Mouse (Mus musculus) mouse trophoblast stem cell (cell line): ENCODE data around the gene Apol11a.
"Not testable (repeated sequence)": the region's sequence is repeated elsewhere in the genome, so short reads cannot be mapped to it uniquely, and the experiment has no call there.

ENCODE experiments used
- in situ Hi-C, 2 experiments: fragments of 300-500 bp; cut with MseI, MboI; formaldehyde crosslinking; loops; 2 replicates in 1 of 2; 3 replicates in 1 of 2; pipeline ENCODE4 v1.15.1; 2025

Gene Apol11a

GRCm38 (mm10) chr15:77507966-77508365 is at the start of gene Apol11a:
Gene Apol11a, plus strand, starts transcription at chr15:77508271.
- in situ Hi-C loops = not testable (repeated sequence)

GRCm38 (mm10) chr15:77474699-77475390 is 33.2 kb upstream of the Apol11a start:
- in situ Hi-C loops = not testable (repeated sequence)

GRCm38 (mm10) chr15:77476693-77477092 is 31.4 kb upstream of the Apol11a start, which contains the start of gene Apol10a:
Gene Apol10a, plus strand, starts transcription at chr15:77477047.
- in situ Hi-C loops = not testable (repeated sequence)

- in situ Hi-C loops = no loop called here
Observed at GRCm38 (mm10) chr15:77482140-77482794, 25.8 kb upstream of the Apol11a start.

GRCm38 (mm10) chr15:77493181-77493580 is 14.9 kb upstream of the Apol11a start:
- in situ Hi-C loops = not testable (repeated sequence)

- in situ Hi-C loops = not testable (repeated sequence)
Observed at GRCm38 (mm10) chr15:77494694-77495093, 13.4 kb upstream of the Apol11a start.

GRCm38 (mm10) chr15:77520596-77520995 is 12.5 kb downstream of the Apol11a start:
- in situ Hi-C loops = loop anchor here (5.0 kb wide), 1 partner anchor 112 kb away; no protein-coding TSS in a partner anchor

- in situ Hi-C loops = loop anchor here (5.0 kb wide), 1 partner anchor 109 kb away; no protein-coding TSS in a partner anchor
Observed at GRCm38 (mm10) chr15:77523186-77523843, 15.2 kb downstream of the Apol11a start.

GRCm38 (mm10) chr15:77533216-77533615 is 25.1 kb downstream of the Apol11a start, which contains the start of gene Apol7c:
Gene Apol7c, minus strand, starts transcription at chr15:77533316.
- in situ Hi-C loops = no loop called here

GRCm38 (mm10) chr15:77539221-77539620 is 31.1 kb downstream of the Apol11a start:
- in situ Hi-C loops = not testable (repeated sequence)

- in situ Hi-C loops = no loop called here
Observed at GRCm38 (mm10) chr15:77561792-77562191, 53.7 kb downstream of the Apol11a start, which contains the start of gene 1700025B11Rik. Gene 1700025B11Rik, minus strand, starts transcription at chr15:77561892.

- in situ Hi-C loops = no loop called here
Observed at GRCm38 (mm10) chr15:77563219-77563618, 55.1 kb downstream of the Apol11a start.
